Mouse (Mus musculus) stomach, embryonic 14.5 days (tissue): ENCODE measurements around the gene Mamdc2. TPM values are rescaled to one million over a fixed set of nuclear protein-coding genes. Genes with fewer than 3 reads are reported as not detected.

Source experiments
- ATAC-seq: fragments of 200-750 bp; cut with Nextera tagmentation; 2 replicates; pipeline ENCODE4 v1.8.0; 2017; ENCODE audit warnings: low read depth, moderate TSS enrichment; ENCODE audit not compliant: insufficient number of reproducible peaks, insufficient read depth, low FRiP score
- H3K27ac ChIP-seq: fragments of 300-500 bp; sonication (generic); 2 replicates; pipeline ENCODE4 v1.5.1; 2014; ENCODE audit warnings: mild to moderate bottlenecking, low read length, moderate library complexity, mixed read lengths
- H3K27me3 ChIP-seq: fragments of 300-500 bp; sonication (generic); 2 replicates; pipeline ENCODE4 v1.6.1; 2014; ENCODE audit warnings: low read length, control low read depth, mixed read lengths; ENCODE audit not compliant: control insufficient read depth, insufficient read depth
- H3K36me3 ChIP-seq: fragments of 300-500 bp; sonication (generic); 2 replicates; pipeline ENCODE4 v1.6.1; 2014; ENCODE audit warnings: mild to moderate bottlenecking, control low read depth, low read length, moderate library complexity, mixed read lengths; ENCODE audit not compliant: control insufficient read depth, insufficient read depth
- H3K4me1 ChIP-seq: fragments of 300-500 bp; sonication (generic); 2 replicates; pipeline ENCODE4 v1.6.1; 2014; ENCODE audit warnings: low read length, control low read depth, mixed read lengths; ENCODE audit not compliant: control insufficient read depth, insufficient read depth
- H3K4me2 ChIP-seq: fragments of 300-500 bp; sonication (generic); replicated peaks from 2 replicates; pipeline ENCODE4 v1.6.1; 2014; ENCODE audit warnings: low read depth, low read length, control low read depth
- H3K4me3 ChIP-seq: fragments of 300-500 bp; sonication (generic); 2 replicates; pipeline ENCODE4 v1.5.1; 2014; ENCODE audit warnings: low read depth, low read length, control low read depth
- H3K9ac ChIP-seq: fragments of 300-500 bp; sonication (generic); replicated peaks from 2 replicates; pipeline ENCODE4 v1.6.1; 2014; ENCODE audit warnings: low read depth, mild to moderate bottlenecking, control low read depth, low read length, moderate library complexity, mixed read lengths
- H3K9me3 ChIP-seq: fragments of 300-500 bp; sonication (generic); 2 replicates; pipeline ENCODE4 v1.6.1; 2016; ENCODE audit warnings: low read depth, low read length, control low read depth; ENCODE audit not compliant: control insufficient read depth
- WGBS: fragments of 180-500 bp; shearing (Covaris S2); extraction: QIAGEN DNeasy Blood & Tissue Kit; methylation state at CpG from one replicate; pipeline ENCODE4 v1.1.7; 2014; 5-methylcytosine and 5-hydroxymethylcytosine counted together
- polyA plus RNA-seq: library from polyadenylated mRNA; unstranded; fragments of >200 nt; fragmentation: Nextera tagmentation; extraction: Ambion mirVana; gene quantifications from 2 replicates; pipeline ENCODE4 v1.2.1, GENCODE M21; 2014

Mamdc2 gene
- polyA plus RNA-seq, 1 experiment from 2014 or later, result 5.0 TPM

- H3K4me1 ChIP-seq, result no peaks in the 10 kb centered on the region
- no peak overlapping the region for H3K27ac ChIP-seq
- no peak for ATAC-seq
- H3K9me3 ChIP-seq, result peaks cover 4% of the 10 kb centered on the region; the same call in 1 of the 2 replicates
- no peak overlapping the region for H3K4me2 ChIP-seq
- H3K9ac ChIP-seq, result no peak overlapping the region
- no peaks in the 10 kb centered on the region for H3K36me3 ChIP-seq
- no peak overlapping the region for H3K4me3 ChIP-seq
- H3K27me3 ChIP-seq, result no peaks in the 10 kb centered on the region
- 80% methylated on average over 4 of the region's 4 CpGs for WGBS
These were observed 87.1 kb downstream of the Mamdc2 start for GRCm38 (mm10) chr19:23361124-23361523.

GRCm38 (mm10) chr19:23360536-23360935 lies 87.7 kb downstream of the Mamdc2 start:
- Histone ChIP-seq H3K9me3 (peaks cover 4% of the 10 kb centered on the region; the same call in 1 of the 2 replicates), H3K4me2 (no peak overlapping the region), H3K36me3 (no peaks in the 10 kb centered on the region), H3K4me3 (no peak overlapping the region), H3K9ac (no peak overlapping the region), H3K4me1 (no peaks in the 10 kb centered on the region), H3K27ac (no peak overlapping the region), H3K27me3 (no peaks in the 10 kb centered on the region)
- 73% methylated on average over 4 of the region's 4 CpGs for WGBS
- ATAC-seq, result no peak

DNA sequence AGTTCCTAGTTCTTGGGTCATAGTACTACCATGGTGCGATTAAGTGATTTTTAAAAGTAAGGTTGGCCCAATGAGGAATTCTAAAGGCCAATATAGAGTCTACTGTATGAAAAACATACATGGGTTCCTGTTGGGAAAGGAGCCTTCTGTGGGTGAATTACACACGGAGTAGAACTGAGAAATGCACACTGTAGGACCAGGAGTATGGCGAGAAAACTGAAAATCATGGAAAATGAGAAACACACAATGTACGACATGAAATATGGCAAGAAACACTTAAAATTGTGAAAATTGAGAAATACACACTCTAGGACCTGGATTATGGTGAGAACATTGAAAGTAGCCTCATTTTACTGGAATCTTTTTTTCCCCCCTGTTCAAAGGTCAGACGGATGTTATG lies 91.0 kb downstream of the Mamdc2 start:
- H3K4me2 ChIP-seq, result no peak overlapping the region
- no peaks in the 10 kb centered on the region for H3K36me3 ChIP-seq
- no peak overlapping the region for H3K27ac ChIP-seq
- peaks cover 4% of the 10 kb centered on the region; the same call in 1 of the 2 replicates for H3K9me3 ChIP-seq
- no peaks in the 10 kb centered on the region for H3K27me3 ChIP-seq
- peaks cover 18% of the 10 kb centered on the region for H3K4me1 ChIP-seq
- H3K9ac ChIP-seq, result no peak overlapping the region
- H3K4me3 ChIP-seq, result no peak overlapping the region
- ATAC-seq, result no peak
- 86% methylated on average over 5 of the region's 5 CpGs for WGBS

GRCm38 (mm10) chr19:23354738-23355137 lies 93.5 kb downstream of the Mamdc2 start:
- Histone ChIP-seq H3K4me1 (peaks cover 18% of the 10 kb centered on the region), H3K9ac (no peak overlapping the region), H3K4me3 (no peak overlapping the region), H3K36me3 (no peaks in the 10 kb centered on the region), H3K27me3 (no peaks in the 10 kb centered on the region), H3K27ac (no peak overlapping the region), H3K9me3 (peaks cover 4% of the 10 kb centered on the region; the same call in 1 of the 2 replicates), H3K4me2 (no peak overlapping the region)
- ATAC-seq, result no peak
- 77% methylated on average over 6 of the region's 6 CpGs for WGBS

DNA sequence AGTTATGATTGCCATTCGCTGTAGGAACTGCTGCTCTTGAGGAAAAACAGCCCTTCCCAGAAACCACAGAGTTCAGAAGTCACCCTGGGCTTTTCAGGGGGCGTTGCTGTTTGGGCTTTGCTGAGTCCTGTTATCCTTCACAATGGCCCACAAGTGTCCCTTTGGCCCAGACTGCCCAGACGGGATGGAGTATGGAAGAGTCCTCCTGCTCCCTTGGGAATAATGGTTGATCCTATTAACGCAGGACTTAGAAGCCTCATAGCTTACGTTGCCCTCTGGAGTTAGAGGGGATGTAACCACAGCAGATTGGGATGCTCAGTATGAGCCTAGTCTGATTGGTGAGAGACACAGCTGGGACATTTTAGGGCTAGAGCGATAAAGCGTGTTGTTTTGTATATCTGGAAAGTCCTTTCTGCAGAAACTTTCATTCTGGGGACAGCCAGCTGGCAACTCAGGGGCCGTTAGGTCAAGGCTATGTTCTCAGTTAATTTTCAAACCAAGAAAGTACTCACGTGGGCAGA lies 94.3 kb downstream of the Mamdc2 start:
- 38% methylated on average over 9 of the region's 9 CpGs for WGBS
- peak; percentile 67; the same call in 1 of the 2 replicates for ATAC-seq
- Histone ChIP-seq H3K4me1 (peaks cover 18% of the 10 kb centered on the region), H3K9ac (no peak overlapping the region), H3K9me3 (peaks cover 4% of the 10 kb centered on the region; the same call in 1 of the 2 replicates), H3K4me2 (no peak overlapping the region), H3K36me3 (no peaks in the 10 kb centered on the region), H3K27me3 (no peaks in the 10 kb centered on the region), H3K27ac (peak overlapping the region; percentile 36; the same call in 1 of the 2 replicates), H3K4me3 (no peak overlapping the region)

GRCm38 (mm10) chr19:23353161-23353560 lies 95.1 kb downstream of the Mamdc2 start:
- Histone ChIP-seq H3K36me3 (no peaks in the 10 kb centered on the region), H3K4me1 (peaks cover 21% of the 10 kb centered on the region), H3K9ac (no peak overlapping the region), H3K4me3 (no peak overlapping the region), H3K27me3 (no peaks in the 10 kb centered on the region), H3K4me2 (no peak overlapping the region), H3K9me3 (peaks cover 4% of the 10 kb centered on the region; the same call in 1 of the 2 replicates), H3K27ac (peak overlapping the region; percentile 36; the same call in 1 of the 2 replicates)
- WGBS, result 44% methylated on average over 8 of the region's 8 CpGs
- ATAC-seq, result no peak

- Histone ChIP-seq H3K27me3 (no peaks in the 10 kb centered on the region), H3K9me3 (no peaks in the 10 kb centered on the region), H3K4me3 (no peak overlapping the region), H3K36me3 (no peaks in the 10 kb centered on the region), H3K4me2 (0 out of 2 replicates have a peak overlapping the region, but pooled peaks have one; percentile 1), H3K9ac (no peak overlapping the region), H3K27ac (peak overlapping the region; percentile 52; the same call in 1 of the 2 replicates), H3K4me1 (peaks cover 21% of the 10 kb centered on the region)
- 56% methylated on average over 13 of the region's 13 CpGs for WGBS
- ATAC-seq, result peak; percentile 65; the same call in 1 of the 2 replicates
These were observed 96.3 kb downstream of the Mamdc2 start for GRCm38 (mm10) chr19:23351808-23352491.

- no peak for ATAC-seq
- Histone ChIP-seq H3K4me1 (peaks cover 21% of the 10 kb centered on the region), H3K4me3 (no peak overlapping the region), H3K9ac (no peak overlapping the region), H3K9me3 (no peaks in the 10 kb centered on the region), H3K36me3 (no peaks in the 10 kb centered on the region), H3K27ac (no peak overlapping the region), H3K4me2 (no peak overlapping the region), H3K27me3 (no peaks in the 10 kb centered on the region)
- 22% methylated on average over 2 of the region's 2 CpGs for WGBS
These were observed 98.3 kb downstream of the Mamdc2 start for GRCm38 (mm10) chr19:23349930-23350329.
